Mouse (Mus musculus): Measurements from ENCODE around the gene Vmn2r109. TPM values are rescaled to one million over a fixed set of nuclear protein-coding genes. Genes with fewer than 3 reads are reported as not detected.

Gene Vmn2r109
- polyA plus RNA-seq (2012; rRNA removed): not detected in 2 replicates

GRCm38 (mm10) chr17:20564656-20565055 lies at the start of gene Vmn2r109:
TSS of gene Vmn2r109 (minus strand) at chr17:20564756.

GRCm38 (mm10) chr17:20596323-20596722 lies 31.8 kb upstream of the Vmn2r109 start, which contains the start of gene Vmn2r110:
TSS of gene Vmn2r110 (minus strand) at chr17:20596423.

GRCm38 (mm10) chr17:20497858-20498257 lies 66.7 kb downstream of the Vmn2r109 start, which contains the start of gene Vmn1r225:
TSS of gene Vmn1r225 (plus strand) at chr17:20498158.

Other genes with a start within 250 kb of the Vmn2r109 start
- gene Vmn2r107, start 219.5 kb downstream of the Vmn2r109 start, polyA plus RNA-seq (2012; rRNA removed): not detected in 2 replicates
- gene Vmn1r224, start 150.6 kb downstream of the Vmn2r109 start, polyA plus RNA-seq (2012; rRNA removed): not detected in 2 replicates
- gene Vmn2r108, start 83.4 kb downstream of the Vmn2r109 start, polyA plus RNA-seq (2012; rRNA removed): not detected in 2 replicates
- gene Vmn1r225, start 66.6 kb downstream of the Vmn2r109 start, polyA plus RNA-seq (2012; rRNA removed): not detected in 2 replicates
- not detected in 2 replicates for gene Vmn2r110, start 31.7 kb upstream of the Vmn2r109 start, polyA plus RNA-seq (2012; rRNA removed)
- not detected in 2 replicates for gene Fpr-rs3, start 60.1 kb upstream of the Vmn2r109 start, polyA plus RNA-seq (2012; rRNA removed)
- gene Vmn1r226, start 118.1 kb upstream of the Vmn2r109 start, polyA plus RNA-seq (2012; rRNA removed): not detected in 2 replicates
- not detected in 2 replicates for gene Vmn1r227, start 165.1 kb upstream of the Vmn2r109 start, polyA plus RNA-seq (2012; rRNA removed)
- not detected in 2 replicates for gene Vmn1r228, start 221.4 kb upstream of the Vmn2r109 start, polyA plus RNA-seq (2012; rRNA removed)
- not detected in 2 replicates for gene Vmn1r229, start 246.8 kb upstream of the Vmn2r109 start, polyA plus RNA-seq (2012; rRNA removed)